Mouse (Mus musculus) embryonic fibroblast, embryonic 13.5 days (primary cell): ENCODE measurements at regions not wholly inside any gene's neighbourhood (a gene's known extent, or its start where the extent isn't known, plus 50 kb on each side); places are given as distances from the start of the nearest gene placed in this dataset.

ENCODE experiments used
- CTCF ChIP-seq: IDR thresholded peaks from 2 replicates; pipeline ENCODE4 v1.5.1; 2011; ENCODE audit warnings: mild to moderate bottlenecking, control low read depth, low read length, moderate library complexity, borderline replicate concordance; ENCODE audit not compliant: insufficient read depth
- POLR2A ChIP-seq: IDR thresholded peaks from 2 replicates; pipeline ENCODE4 v1.6.1; 2011; ENCODE audit warnings: low read depth, mild to moderate bottlenecking, control low read depth, low read length, moderate library complexity

- TF ChIP-seq CTCF, result no peak
- TF ChIP-seq POLR2A, result no peak
These were observed 109.4 kb upstream of the Igfbp7 start for GRCm38 (mm10) chr5:77517252-77517651.
